Mouse (Mus musculus) urinary bladder, adult 2 months (tissue): ENCODE data around the gene Arhgap44. TPM values are rescaled to one million over a fixed set of nuclear protein-coding genes. Genes with fewer than 3 reads are reported as not detected.

Experiments
- DNase-seq: peaks from one replicate; pipeline ENCODE4 v3.0.0; 2022; ENCODE audit warnings: low spot score
- polyA plus RNA-seq: library from polyadenylated mRNA; depleted of rRNA; stranded (reverse); fragments of >200 nt; gene quantifications from 2 replicates; pipeline ENCODE4 v1.2.3, GENCODE M21; 2012; rRNA removed

Gene Arhgap44
- polyA plus RNA-seq, 1 experiment: 6.6 TPM

GRCm38 (mm10) chr11:65006047-65006446 is 156.7 kb downstream of the Arhgap44 start:
- DNase-seq: no peak

GRCm38 (mm10) chr11:65004836-65005235 is 157.9 kb downstream of the Arhgap44 start:
- DNase-seq: no peak

- DNase-seq: no peak
Measured at GRCm38 (mm10) chr11:65003611-65004010, 159.2 kb downstream of the Arhgap44 start.

- DNase-seq: no peak
Measured at GRCm38 (mm10) chr11:65001729-65002128, 161.0 kb downstream of the Arhgap44 start.

GRCm38 (mm10) chr11:64999685-65000084 is 163.1 kb downstream of the Arhgap44 start:
- DNase-seq: no peak

- DNase-seq: no peak
Measured at GRCm38 (mm10) chr11:64998439-64998838, 164.3 kb downstream of the Arhgap44 start.

GRCm38 (mm10) chr11:64988556-64988955 is 174.2 kb downstream of the Arhgap44 start:
- no peak for DNase-seq

GRCm38 (mm10) chr11:64979489-64979845 is 183.3 kb downstream of the Arhgap44 start:
- no peak for DNase-seq

GRCm38 (mm10) chr11:64978720-64979488 is 183.9 kb downstream of the Arhgap44 start, which contains the start of gene Elac2:
Gene Elac2 (plus strand): TSS chr11:64979038.
- DNase-seq: peak; percentile 92

- DNase-seq: no peak
Measured at GRCm38 (mm10) chr11:64972418-64972817, 190.3 kb downstream of the Arhgap44 start.

GRCm38 (mm10) chr11:64971471-64971988 is 191.2 kb downstream of the Arhgap44 start:
- no peak for DNase-seq

- no peak for DNase-seq
Measured at GRCm38 (mm10) chr11:64968939-64969342, 193.8 kb downstream of the Arhgap44 start.

- DNase-seq: no peak
Measured at GRCm38 (mm10) chr11:64968507-64968906, 194.3 kb downstream of the Arhgap44 start.

GRCm38 (mm10) chr11:64962629-64963028 is 200.1 kb downstream of the Arhgap44 start:
- no peak for DNase-seq

- DNase-seq: no peak
Measured at GRCm38 (mm10) chr11:64956962-64957729, 205.6 kb downstream of the Arhgap44 start.

Other genes with a start within 250 kb of the Arhgap44 start
- 18.1 and 18.6 TPM in 2 replicates for gene Elac2, start 183.9 kb downstream of the Arhgap44 start, polyA plus RNA-seq
- gene 1700086D15Rik, start 3.1 kb downstream of the Arhgap44 start, polyA plus RNA-seq: not detected in 2 replicates
- gene Myocd, start 107.0 kb upstream of the Arhgap44 start, polyA plus RNA-seq: 27.6 and 48.6 TPM in 2 replicates